Mouse (Mus musculus) left cerebral cortex, adult 9 months (tissue): Measurements from ENCODE around the gene Tspan12.
"Not testable (repeated sequence)": the region's sequence is repeated elsewhere in the genome, so short reads cannot be mapped to it uniquely, and the experiment has no call there.

ENCODE experiments used
- DNase-seq, 2 experiments: peaks; one replicate each; pipeline ENCODE4 v3.0.0; 2022; ENCODE audit warnings: low spot score in 2 of 2

Tspan12 gene

GRCm38 (mm10) chr6:21852344-21852785 lies at the start of gene Tspan12:
TSS of gene Tspan12 (minus strand) at chr6:21852515.
- DNase-seq, result peak in 1 of 2 experiments; percentile 37

- peak in 1 of 2 experiments; percentile 7 for DNase-seq
Measured at GRCm38 (mm10) chr6:21894451-21894850, 42.1 kb upstream of the Tspan12 start.

GRCm38 (mm10) chr6:21889101-21889500 lies 36.8 kb upstream of the Tspan12 start:
- DNase-seq, result no peak

GRCm38 (mm10) chr6:21887971-21888370 lies 35.7 kb upstream of the Tspan12 start:
- DNase-seq, result not testable (repeated sequence)

GRCm38 (mm10) chr6:21879496-21879895 lies 27.2 kb upstream of the Tspan12 start:
- DNase-seq, result no peak

- no peak for DNase-seq
Measured at GRCm38 (mm10) chr6:21867310-21867709, 15.0 kb upstream of the Tspan12 start.

- no peak for DNase-seq
Measured at GRCm38 (mm10) chr6:21864179-21864578, 11.9 kb upstream of the Tspan12 start.

GRCm38 (mm10) chr6:21863561-21863960 lies 11.2 kb upstream of the Tspan12 start:
- no peak for DNase-seq

GRCm38 (mm10) chr6:21861316-21861715 lies 9.0 kb upstream of the Tspan12 start:
- DNase-seq, result no peak

GRCm38 (mm10) chr6:21857843-21858242 lies 5.5 kb upstream of the Tspan12 start:
- DNase-seq, result no peak

- DNase-seq, result no peak
Measured at GRCm38 (mm10) chr6:21855921-21856320, 3.6 kb upstream of the Tspan12 start.

GRCm38 (mm10) chr6:21853342-21853741 lies 1.0 kb upstream of the Tspan12 start:
- DNase-seq, result no peak

GRCm38 (mm10) chr6:21851596-21852343 lies 545 bp downstream of the Tspan12 start:
- DNase-seq, result peak in 1 of 2 experiments; percentile 28

- DNase-seq, result no peak
Measured at GRCm38 (mm10) chr6:21851346-21851595, 1.0 kb downstream of the Tspan12 start.

GRCm38 (mm10) chr6:21850526-21851345 lies 1.6 kb downstream of the Tspan12 start:
- no peak for DNase-seq

- no peak for DNase-seq
Measured at GRCm38 (mm10) chr6:21848808-21849207, 3.5 kb downstream of the Tspan12 start.

- peak in 1 of 2 experiments; percentile 13 for DNase-seq
Measured at GRCm38 (mm10) chr6:21839976-21840775, 12.1 kb downstream of the Tspan12 start.

- DNase-seq, result no peak
Measured at GRCm38 (mm10) chr6:21839244-21839814, 13.0 kb downstream of the Tspan12 start.

GRCm38 (mm10) chr6:21833531-21833930 lies 18.8 kb downstream of the Tspan12 start:
- no peak for DNase-seq

GRCm38 (mm10) chr6:21831871-21832270 lies 20.4 kb downstream of the Tspan12 start:
- no peak for DNase-seq

- DNase-seq, result no peak
Measured at GRCm38 (mm10) chr6:21830931-21831330, 21.4 kb downstream of the Tspan12 start.

GRCm38 (mm10) chr6:21829930-21830329 lies 22.4 kb downstream of the Tspan12 start:
- DNase-seq, result no peak
